Mouse (Mus musculus) adrenal gland, adult 18-20 months (tissue): Measurements from ENCODE around the gene Sdf2l1. TPM values are rescaled to one million over a fixed set of nuclear protein-coding genes. Genes with fewer than 3 reads are reported as not detected.
A peak's percentile ranks its signal among the peaks of the same experiment; 100 is the strongest.

Experiments used
- DNase-seq, 2 experiments: peaks; one replicate each; pipeline ENCODE4 v3.0.0; 2021 to 2022; ENCODE audit warnings: low spot score in 2 of 2
- microRNA-seq, 2 experiments: library from miRNA; unstranded; fragments of <30 nt; microRNA quantifications; one replicate each; pipeline ENCODE4 v1.2.0; 2021; ENCODE audit warnings: borderline number of aligned reads in 2 of 2
- total RNA-seq, 2 experiments: library from RNA; stranded (reverse); gene quantifications; 1 replicate in 1 of 2; 2 replicates in 1 of 2; pipeline ENCODE4 v1.2.3; 2021

Sdf2l1 gene
- total RNA-seq, 2 experiments from 2014 or later = 33.4 to 41.0 TPM

- peak; percentile 62 to 67 for DNase-seq
These were observed 7.2 kb downstream of the Sdf2l1 start, which contains the start of gene 2610318N02Rik for GRCm38 (mm10) chr16:17124871-17125520. Gene 2610318N02Rik (minus strand): TSS chr16:17125167.

DNA sequence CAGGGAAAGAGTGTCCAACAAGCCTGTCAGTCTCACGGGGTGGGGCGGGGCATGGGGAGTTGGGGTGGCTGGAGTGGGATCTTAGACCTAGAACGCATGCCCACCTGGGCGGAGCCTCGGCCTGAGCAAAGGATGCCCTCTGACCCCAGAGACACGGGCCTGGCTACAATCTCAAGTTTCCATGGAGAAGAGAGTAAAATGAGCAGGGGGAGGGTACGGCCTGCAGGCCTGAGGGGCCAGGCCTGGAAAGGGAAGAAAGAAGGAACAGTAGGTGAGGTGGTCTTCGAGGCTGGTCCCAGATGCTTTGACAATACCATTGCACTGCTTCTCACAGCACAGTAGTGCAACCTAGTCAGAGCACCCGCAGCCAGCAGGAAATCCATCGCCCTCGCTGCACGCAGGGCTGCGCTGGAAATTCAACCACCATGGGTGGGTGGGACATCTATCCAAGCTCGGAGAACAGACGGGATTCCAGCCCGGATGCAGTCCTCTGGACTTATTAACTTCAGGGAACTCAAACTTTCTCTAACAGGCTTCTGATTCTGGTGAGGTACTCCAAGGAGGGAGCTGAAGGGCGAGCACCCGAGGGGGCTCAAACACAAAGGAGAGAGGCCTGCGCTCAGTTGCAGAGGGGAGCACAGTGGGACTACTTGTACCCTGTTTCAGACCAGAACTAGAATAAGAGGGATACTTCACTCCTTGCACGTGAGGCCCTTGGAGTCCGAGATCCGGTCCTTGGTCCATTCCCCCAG is 7.9 kb downstream of the Sdf2l1 start:
- DNase-seq = no peak

GRCm38 (mm10) chr16:17121569-17121968 is 10.6 kb downstream of the Sdf2l1 start:
- no peak for DNase-seq

DNA sequence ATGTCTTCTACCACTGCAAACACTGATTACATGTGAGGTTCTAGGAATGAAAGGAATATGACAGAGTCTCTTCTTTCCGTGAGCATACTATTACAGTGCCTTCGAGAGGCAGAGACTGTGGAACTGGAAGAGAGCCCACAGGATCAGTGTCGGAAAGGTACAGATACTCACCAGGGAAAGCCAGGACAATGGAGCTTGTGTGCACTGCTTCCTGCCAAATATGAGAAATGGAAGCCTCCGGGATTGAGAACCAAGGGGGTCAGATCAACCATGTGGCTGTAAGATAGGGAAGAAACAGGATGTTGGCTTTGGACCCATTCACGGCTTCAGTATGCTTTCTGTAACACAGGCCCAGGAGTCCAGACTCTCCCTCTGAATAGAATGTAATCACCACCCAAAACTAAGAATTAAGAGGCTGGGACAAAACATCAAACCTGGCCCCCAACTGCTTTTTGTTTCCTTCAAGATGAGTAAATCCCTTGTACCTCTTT is 14.8 kb downstream of the Sdf2l1 start:
- no peak for DNase-seq

DNA sequence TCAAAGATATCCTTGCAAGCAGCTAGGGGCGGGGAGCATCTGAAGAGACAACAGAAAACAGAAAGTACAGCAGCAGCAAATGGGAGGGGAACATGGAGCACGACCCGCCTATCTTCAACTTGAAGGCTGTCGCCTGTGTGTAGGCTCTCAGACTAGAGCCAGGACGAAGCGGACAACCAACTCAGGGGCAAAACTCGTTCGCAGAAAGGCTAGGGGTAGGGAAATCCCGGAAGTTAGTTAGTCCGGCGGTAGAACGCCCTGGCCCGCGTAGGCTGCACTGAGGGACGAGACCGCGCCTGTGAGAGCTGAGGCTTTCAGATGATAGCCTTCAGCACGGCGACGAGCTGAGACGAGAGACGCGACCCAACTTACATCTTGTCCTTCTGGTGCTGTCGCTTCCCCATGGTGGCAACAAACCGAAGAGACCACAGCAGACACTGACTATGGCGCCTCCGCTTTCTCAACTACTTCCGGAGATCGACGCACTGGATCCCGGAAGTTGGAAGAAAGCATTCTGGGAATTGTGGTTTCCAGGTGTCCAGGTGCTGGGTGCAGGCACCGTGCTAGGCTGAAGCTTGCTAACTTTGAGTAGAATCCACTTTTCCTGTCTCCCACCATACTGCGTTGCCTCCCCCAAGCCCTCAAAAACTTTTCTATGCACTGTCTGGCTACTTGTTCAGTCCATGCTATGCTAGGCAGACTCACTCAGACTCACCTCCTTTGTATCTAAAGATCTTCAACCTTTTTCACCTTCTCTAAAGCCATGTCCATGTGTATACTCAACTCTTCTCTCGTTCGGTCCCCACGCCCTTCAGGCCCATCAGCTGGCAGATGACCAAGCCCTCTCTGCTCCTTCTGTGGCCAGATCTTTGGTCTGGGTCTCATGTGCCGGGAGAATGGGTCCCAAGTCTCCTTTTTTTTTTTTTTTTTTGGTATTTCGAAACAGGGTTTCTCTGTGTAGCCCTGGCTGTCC is 21.1 kb downstream of the Sdf2l1 start, which contains the start of gene Ppil2:
Gene Ppil2 (minus strand): TSS at position 487 of the 973 bp plus-strand sequence.
- DNase-seq = peak; percentile 53

GRCm38 (mm10) chr16:17104600-17104999 is 27.6 kb downstream of the Sdf2l1 start:
- no peak for DNase-seq

- DNase-seq = no peak
These were observed 29.5 kb downstream of the Sdf2l1 start for GRCm38 (mm10) chr16:17102630-17103220.

DNA sequence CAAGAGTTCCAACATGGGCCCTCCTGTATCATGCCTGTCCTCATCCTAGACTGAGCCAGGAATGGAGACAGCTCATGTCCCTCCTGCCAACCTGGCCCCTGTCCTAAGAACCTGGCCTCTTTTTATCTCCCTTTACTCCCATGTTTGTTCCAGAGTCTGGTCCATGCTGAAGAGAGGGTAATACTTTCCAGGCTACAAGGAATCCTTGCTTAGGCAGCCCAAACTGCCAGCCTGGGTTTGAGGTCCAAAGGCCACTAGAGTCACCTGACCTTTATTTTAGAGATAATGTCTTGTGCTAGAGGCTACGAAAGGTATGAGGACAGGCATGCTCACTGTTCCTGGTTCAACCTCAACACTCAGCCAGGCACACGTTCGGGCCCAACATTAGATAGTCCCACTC is 35.2 kb downstream of the Sdf2l1 start:
- no peak for DNase-seq

- no peak for DNase-seq
These were observed 43.8 kb downstream of the Sdf2l1 start for GRCm38 (mm10) chr16:17088346-17088745.

- DNase-seq = no peak
These were observed 45.5 kb downstream of the Sdf2l1 start for GRCm38 (mm10) chr16:17086669-17087193.

DNA sequence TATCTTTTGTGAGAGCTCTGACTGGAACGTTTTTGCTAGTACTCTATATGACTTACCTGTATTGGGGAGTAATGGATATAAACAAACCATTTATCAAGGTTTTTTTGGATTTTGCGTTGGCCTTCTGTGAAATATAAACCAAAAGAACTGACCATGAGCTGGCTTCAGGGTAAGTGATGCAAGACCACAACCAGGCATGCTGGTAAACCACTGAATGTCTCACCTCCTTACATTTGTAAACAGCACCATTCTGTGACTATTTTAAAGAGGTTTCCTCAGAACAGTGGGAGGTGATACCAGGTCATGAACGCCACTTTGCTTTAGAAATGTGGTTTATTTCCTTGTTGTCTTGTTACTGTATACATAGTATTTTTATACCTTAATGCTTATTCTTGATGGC is 45.9 kb downstream of the Sdf2l1 start:
- no peak for DNase-seq

DNA sequence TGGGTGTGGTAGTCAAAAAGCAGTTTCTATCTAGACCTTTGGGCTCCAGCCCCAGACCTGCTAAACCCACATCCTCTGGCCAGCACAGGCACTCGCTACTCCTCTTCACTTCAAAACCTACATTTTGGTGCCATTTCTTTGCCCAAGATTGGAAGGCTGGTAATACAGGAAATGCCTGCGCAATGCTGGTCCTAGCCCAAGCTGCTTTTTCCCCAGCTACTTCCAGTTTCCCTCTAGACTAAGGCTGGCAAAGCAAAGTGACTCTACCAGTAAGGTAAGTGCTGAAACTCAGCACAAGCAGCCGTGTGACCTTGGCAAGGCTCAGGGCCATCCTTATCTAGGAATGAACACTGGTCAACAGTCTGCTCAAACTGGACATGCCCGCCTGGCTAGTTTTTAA is 46.5 kb downstream of the Sdf2l1 start:
- DNase-seq = peak in 1 of 2 experiments; percentile 36

DNA sequence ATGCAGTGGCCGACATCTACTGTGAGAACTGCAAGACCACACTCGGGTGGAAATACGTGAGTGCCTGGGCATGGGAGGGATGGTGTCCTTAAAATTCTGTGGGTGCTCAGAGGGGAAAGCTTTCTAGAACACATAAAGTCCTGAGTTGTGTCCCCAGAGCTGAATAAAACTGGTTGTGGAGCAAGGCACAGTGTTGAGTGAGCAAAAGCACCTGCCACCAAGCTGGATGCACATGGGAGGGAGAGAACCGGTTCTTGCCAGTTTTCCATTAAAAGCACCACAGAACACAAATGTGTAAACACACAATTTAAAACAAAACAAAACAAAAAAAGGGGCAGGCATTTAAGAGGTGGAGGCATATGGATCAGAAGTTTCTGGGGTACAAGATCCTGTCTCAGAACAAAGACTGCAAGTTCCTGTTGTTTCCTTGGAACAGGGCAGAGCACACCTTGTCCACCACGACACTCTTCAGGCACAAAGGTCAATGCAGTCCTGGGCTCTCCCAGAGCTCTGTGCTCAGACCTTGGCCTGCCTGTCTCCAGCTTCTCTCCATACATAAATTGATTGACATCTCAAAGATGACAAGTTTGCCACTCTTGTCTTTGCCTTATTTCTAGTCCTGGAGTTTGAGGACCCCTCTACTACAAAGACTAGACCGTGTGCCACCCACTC is 49.9 kb downstream of the Sdf2l1 start:
- DNase-seq = no peak

Small RNAs within 50 kb of the gene (microRNA-seq; reads per million reads assigned to microRNA genes)
- gene Mir130b = 160 to 179 reads per million in 2 experiments
- gene Mir301b = 2.4 reads per million in 2 experiments

Other genes starting within 250 kb of the Sdf2l1 start
- 10 to 100 TPM; 29.5 to 36.6 TPM for gene Ppm1f, start 235.9 kb downstream of the Sdf2l1 start, total RNA-seq
- 100 to 1,000 TPM; 157 to 186 TPM for gene Mapk1, start 149.0 kb downstream of the Sdf2l1 start, total RNA-seq
- 1 to 10 TPM; 2.8 to 6.6 TPM for gene Ypel1, start 62.7 kb downstream of the Sdf2l1 start, total RNA-seq
- gene Ppil2, start 21.1 kb downstream of the Sdf2l1 start, total RNA-seq = 10 to 100 TPM; 71.7 to 90.4 TPM
- under 1 TPM in 1 of 2 experiments, not detected in 1; 0.70 TPM for gene 2610318N02Rik, start 7.2 kb downstream of the Sdf2l1 start, total RNA-seq
- 1 to 10 TPM; 2.4 to 6.4 TPM for gene Ydjc, start 12.2 kb upstream of the Sdf2l1 start, total RNA-seq
- under 1 TPM in 1 of 2 experiments, not detected in 1; 0.16 TPM for gene Ccdc116, start 14.8 kb upstream of the Sdf2l1 start, total RNA-seq
- gene Ube2l3, start 70.3 kb upstream of the Sdf2l1 start, total RNA-seq = 100 to 1,000 TPM; 186 to 220 TPM
- gene Rimbp3, start 76.2 kb upstream of the Sdf2l1 start, total RNA-seq = under 1 TPM in 1 of 2 experiments, not detected in 1; 0.06 TPM
- 1 to 10 TPM; 2.1 to 2.2 TPM for gene Hic2, start 101.2 kb upstream of the Sdf2l1 start, total RNA-seq
- gene Tmem191c, start 143.7 kb upstream of the Sdf2l1 start, total RNA-seq = 10 to 100 TPM in 1 of 2 experiments, 1 to 10 TPM in 1; 8.1 to 16.6 TPM
- gene Serpind1, start 199.0 kb upstream of the Sdf2l1 start, total RNA-seq = under 1 TPM; 0.29 to 0.30 TPM